Mouse (Mus musculus): ENCODE data around the gene LTO1.

DNA sequence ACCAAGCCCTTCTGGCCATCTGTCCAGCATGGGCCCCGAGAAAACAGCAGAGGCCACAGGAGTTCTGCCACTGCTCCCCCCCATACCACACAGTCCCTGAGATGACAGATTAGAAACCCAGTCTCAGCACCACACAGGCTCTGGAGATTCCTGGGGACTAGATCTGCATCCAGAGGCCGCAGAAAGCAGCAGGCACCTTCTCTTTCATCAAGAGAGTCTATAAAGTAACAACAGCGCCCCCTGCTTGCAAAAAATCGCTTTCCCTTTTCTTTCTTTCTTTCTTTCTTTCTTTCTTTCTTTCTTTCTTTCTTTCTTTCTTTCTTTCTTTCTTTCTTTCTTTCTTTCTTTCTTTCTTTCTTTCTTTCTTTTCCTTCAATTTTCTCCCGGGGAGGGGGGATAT lies 20.7 kb upstream of the LTO1 start:
- TF ChIP-seq MAX (IDR thresholded peaks at IDR 0.05), result no peak
- no peak for TF ChIP-seq CTCF (IDR thresholded peaks at IDR 0.05; ENCODE audit: control insufficient read depth, insufficient read depth, insufficient read length)
- no peak for TF ChIP-seq MYOG (IDR thresholded peaks at IDR 0.05; ENCODE audit: control insufficient read depth, extremely low read depth, insufficient read length)
